Mouse (Mus musculus): ENCODE data around the gene Prdx5. TPM values are rescaled to one million over a fixed set of nuclear protein-coding genes. Genes with fewer than 3 reads are reported as not detected.

Prdx5 gene
- 144 and 151 TPM in 2 replicates for polyA plus RNA-seq (2015; fragmentation: Nextera tagmentation; extraction: Ambion mirVana)

- H3K4me1 ChIP-seq (replicated peaks), result peaks cover 45% of the 10 kb centered on the region
- H3K9ac ChIP-seq, result peak within 1 kb of the TSS; percentile 59
- peaks cover 61% of the 10 kb centered on the region for H3K36me3 ChIP-seq (replicated peaks)
- H3K27ac ChIP-seq (replicated peaks), result peak within 1 kb of the TSS; percentile 97
- peak within 1 kb of the TSS; percentile 81 for H3K4me3 ChIP-seq (replicated peaks)
- H3K9me3 ChIP-seq (replicated peaks), result no peaks in the 10 kb centered on the region
- ATAC-seq (ENCODE audit: insufficient read depth), result peak; percentile 87
- no peaks in the 10 kb centered on the region for H3K27me3 ChIP-seq
- under 1% methylated on average over 65 of the region's 65 CpGs for WGBS (ENCODE audit: insufficient replicate concordance)
- H3K4me2 ChIP-seq, result peak within 1 kb of the TSS; percentile 91
Observed at GRCm38 (mm10) chr19:6909507-6910289, at the start of gene Prdx5, which contains the start of gene Trmt112. Prdx5 (minus strand) TSS chr19:6910106. Trmt112 (plus strand) TSS chr19:6909698.

GRCm38 (mm10) chr19:6956461-6956860 lies 46.6 kb upstream of the Prdx5 start:
- no peak overlapping the region for H3K27ac ChIP-seq (replicated peaks)
- no peaks in the 10 kb centered on the region for H3K27me3 ChIP-seq
- WGBS (ENCODE audit: insufficient replicate concordance), result 62% methylated on average over 10 of the region's 10 CpGs
- H3K4me3 ChIP-seq (replicated peaks), result no peak overlapping the region
- H3K9ac ChIP-seq, result no peak overlapping the region
- ATAC-seq (ENCODE audit: insufficient read depth), result no peak
- peaks cover 25% of the 10 kb centered on the region for H3K4me1 ChIP-seq (replicated peaks)
- no peaks in the 10 kb centered on the region for H3K9me3 ChIP-seq (replicated peaks)
- no peak overlapping the region for H3K4me2 ChIP-seq
- H3K36me3 ChIP-seq (replicated peaks), result peaks cover 33% of the 10 kb centered on the region

GRCm38 (mm10) chr19:6955424-6955823 lies 45.5 kb upstream of the Prdx5 start:
- no peak for ATAC-seq (ENCODE audit: insufficient read depth)
- H3K9me3 ChIP-seq (replicated peaks), result no peaks in the 10 kb centered on the region
- WGBS (ENCODE audit: insufficient replicate concordance), result 67% methylated on average over 7 of the region's 7 CpGs
- H3K9ac ChIP-seq, result no peak overlapping the region
- H3K4me2 ChIP-seq, result no peak overlapping the region
- H3K27ac ChIP-seq (replicated peaks), result no peak overlapping the region
- H3K36me3 ChIP-seq (replicated peaks), result peaks cover 33% of the 10 kb centered on the region
- no peak overlapping the region for H3K4me3 ChIP-seq (replicated peaks)
- no peaks in the 10 kb centered on the region for H3K27me3 ChIP-seq
- H3K4me1 ChIP-seq (replicated peaks), result peaks cover 35% of the 10 kb centered on the region

- no peak overlapping the region for H3K9ac ChIP-seq
- H3K27me3 ChIP-seq, result no peaks in the 10 kb centered on the region
- H3K9me3 ChIP-seq (replicated peaks), result no peaks in the 10 kb centered on the region
- H3K4me3 ChIP-seq (replicated peaks), result no peak overlapping the region
- H3K36me3 ChIP-seq (replicated peaks), result peaks cover 33% of the 10 kb centered on the region
- H3K4me2 ChIP-seq, result no peak overlapping the region
- peaks cover 49% of the 10 kb centered on the region for H3K4me1 ChIP-seq (replicated peaks)
- no peak for ATAC-seq (ENCODE audit: insufficient read depth)
- no peak overlapping the region for H3K27ac ChIP-seq (replicated peaks)
- WGBS (ENCODE audit: insufficient replicate concordance), result 69% methylated on average over 9 of the region's 9 CpGs
Observed at GRCm38 (mm10) chr19:6954046-6954445, 44.1 kb upstream of the Prdx5 start.

GRCm38 (mm10) chr19:6952712-6953037 lies 42.8 kb upstream of the Prdx5 start:
- Histone ChIP-seq H3K4me2 (peak overlapping the region; percentile 98), H3K9ac (peak overlapping the region; percentile 73; the same call in 1 of the 2 replicates), H3K36me3 (replicated peaks) (peaks cover 24% of the 10 kb centered on the region), H3K4me3 (replicated peaks) (peak overlapping the region; percentile 79), H3K27ac (replicated peaks) (peak overlapping the region; percentile 91), H3K9me3 (replicated peaks) (no peaks in the 10 kb centered on the region), H3K27me3 (no peaks in the 10 kb centered on the region), H3K4me1 (replicated peaks) (peaks cover 55% of the 10 kb centered on the region)
- 3% methylated on average over 3 of the region's 3 CpGs for WGBS (ENCODE audit: insufficient replicate concordance)
- ATAC-seq (ENCODE audit: insufficient read depth), result no peak

GRCm38 (mm10) chr19:6951994-6952711 lies 42.2 kb upstream of the Prdx5 start:
- Histone ChIP-seq H3K9me3 (replicated peaks) (no peaks in the 10 kb centered on the region), H3K4me2 (peak overlapping the region; percentile 98), H3K9ac (peak overlapping the region; percentile 73), H3K4me3 (replicated peaks) (peak overlapping the region; percentile 79), H3K27me3 (no peaks in the 10 kb centered on the region), H3K27ac (replicated peaks) (peak overlapping the region; percentile 91), H3K4me1 (replicated peaks) (peaks cover 56% of the 10 kb centered on the region), H3K36me3 (replicated peaks) (peaks cover 19% of the 10 kb centered on the region)
- peak; percentile 31 for ATAC-seq (ENCODE audit: insufficient read depth)
- WGBS (ENCODE audit: insufficient replicate concordance), result 1% methylated on average over 31 of the region's 31 CpGs

- Histone ChIP-seq H3K4me3 (replicated peaks) (peak overlapping the region; percentile 79), H3K9me3 (replicated peaks) (no peaks in the 10 kb centered on the region), H3K4me2 (peak overlapping the region; percentile 98), H3K27ac (replicated peaks) (peak overlapping the region; percentile 91), H3K27me3 (no peaks in the 10 kb centered on the region), H3K36me3 (replicated peaks) (peaks cover 17% of the 10 kb centered on the region), H3K4me1 (replicated peaks) (peaks cover 57% of the 10 kb centered on the region), H3K9ac (peak overlapping the region; percentile 73)
- peak; percentile 70 for ATAC-seq (ENCODE audit: insufficient read depth)
- WGBS (ENCODE audit: insufficient replicate concordance), result under 1% methylated on average over 35 of the region's 35 CpGs
Observed at GRCm38 (mm10) chr19:6951381-6951968, 41.6 kb upstream of the Prdx5 start.

- Histone ChIP-seq H3K4me1 (replicated peaks) (peaks cover 57% of the 10 kb centered on the region), H3K27ac (replicated peaks) (peak overlapping the region; percentile 91), H3K9ac (peak overlapping the region; percentile 73), H3K9me3 (replicated peaks) (no peaks in the 10 kb centered on the region), H3K27me3 (no peaks in the 10 kb centered on the region), H3K4me3 (replicated peaks) (peak overlapping the region; percentile 79), H3K36me3 (replicated peaks) (peaks cover 14% of the 10 kb centered on the region), H3K4me2 (peak overlapping the region; percentile 98)
- WGBS (ENCODE audit: insufficient replicate concordance), result under 1% methylated on average over 28 of the region's 28 CpGs
- peak; percentile 16 for ATAC-seq (ENCODE audit: insufficient read depth)
Observed at GRCm38 (mm10) chr19:6950613-6951153, 40.8 kb upstream of the Prdx5 start.

- H3K9ac ChIP-seq, result no peak overlapping the region
- ATAC-seq (ENCODE audit: insufficient read depth), result no peak
- H3K27me3 ChIP-seq, result no peaks in the 10 kb centered on the region
- WGBS (ENCODE audit: insufficient replicate concordance), result 52% methylated on average over 5 of the region's 5 CpGs
- peaks cover 7% of the 10 kb centered on the region; the same call in 1 of the 2 replicates for H3K36me3 ChIP-seq (replicated peaks)
- H3K27ac ChIP-seq (replicated peaks), result no peak overlapping the region
- H3K4me2 ChIP-seq, result peak overlapping the region; percentile 98
- no peaks in the 10 kb centered on the region for H3K9me3 ChIP-seq (replicated peaks)
- H3K4me1 ChIP-seq (replicated peaks), result peaks cover 57% of the 10 kb centered on the region
- no peak overlapping the region for H3K4me3 ChIP-seq (replicated peaks)
Observed at GRCm38 (mm10) chr19:6949951-6950350, 40.0 kb upstream of the Prdx5 start.

- H3K4me2 ChIP-seq, result no peak overlapping the region; the same call in 1 of the 2 replicates
- peaks cover 3% of the 10 kb centered on the region; the same call in 1 of the 2 replicates for H3K36me3 ChIP-seq (replicated peaks)
- no peak overlapping the region for H3K4me3 ChIP-seq (replicated peaks)
- H3K9ac ChIP-seq, result no peak overlapping the region
- peaks cover 57% of the 10 kb centered on the region for H3K4me1 ChIP-seq (replicated peaks)
- ATAC-seq (ENCODE audit: insufficient read depth), result no peak
- H3K27ac ChIP-seq (replicated peaks), result no peak overlapping the region
- no peaks in the 10 kb centered on the region for H3K27me3 ChIP-seq
- no peaks in the 10 kb centered on the region for H3K9me3 ChIP-seq (replicated peaks)
- WGBS (ENCODE audit: insufficient replicate concordance), result 80% methylated on average over 5 of the region's 5 CpGs
Observed at GRCm38 (mm10) chr19:6949532-6949931, 39.6 kb upstream of the Prdx5 start.

GRCm38 (mm10) chr19:6948186-6948585 lies 38.3 kb upstream of the Prdx5 start:
- no peaks in the 10 kb centered on the region for H3K9me3 ChIP-seq (replicated peaks)
- 62% methylated on average over 4 of the region's 4 CpGs for WGBS (ENCODE audit: insufficient replicate concordance)
- H3K4me3 ChIP-seq (replicated peaks), result no peak overlapping the region
- ATAC-seq (ENCODE audit: insufficient read depth), result no peak
- H3K4me1 ChIP-seq (replicated peaks), result peaks cover 54% of the 10 kb centered on the region
- H3K9ac ChIP-seq, result no peak overlapping the region
- H3K36me3 ChIP-seq (replicated peaks), result no peaks in the 10 kb centered on the region
- no peak overlapping the region for H3K4me2 ChIP-seq
- H3K27ac ChIP-seq (replicated peaks), result no peak overlapping the region
- no peaks in the 10 kb centered on the region for H3K27me3 ChIP-seq
